Mouse (Mus musculus) WW6 (cell line): ENCODE results near the gene Erc2.

Experiments used
- DNase-seq: peaks from one replicate; pipeline ENCODE4 v3.0.0-alpha.2; 2013; ENCODE audit warnings: low read depth, low spot score

Gene Erc2

GRCm38 (mm10) chr14:28376208-28376805 is 754.1 kb downstream of the Erc2 start:
- DNase-seq = no peak

DNA sequence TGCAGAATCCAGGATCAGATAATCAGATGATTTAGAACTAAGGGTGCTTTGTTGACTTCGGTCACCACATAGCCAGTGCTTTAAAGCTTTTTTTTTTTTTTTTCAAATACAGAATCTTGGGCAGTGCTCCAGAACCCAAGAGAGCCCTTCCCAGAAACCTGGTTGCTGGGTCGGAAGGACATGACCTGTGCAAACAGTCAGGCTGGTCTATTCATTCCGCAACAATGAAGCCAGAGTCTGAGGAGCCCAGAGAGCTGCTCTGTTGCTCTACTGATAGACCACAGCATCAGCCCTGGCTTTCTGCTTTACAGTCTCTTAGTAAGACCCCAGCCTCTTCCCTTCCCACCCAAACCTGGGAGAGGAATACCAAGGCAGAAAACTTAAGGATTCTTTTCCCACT is 755.3 kb downstream of the Erc2 start:
- DNase-seq = no peak

DNA sequence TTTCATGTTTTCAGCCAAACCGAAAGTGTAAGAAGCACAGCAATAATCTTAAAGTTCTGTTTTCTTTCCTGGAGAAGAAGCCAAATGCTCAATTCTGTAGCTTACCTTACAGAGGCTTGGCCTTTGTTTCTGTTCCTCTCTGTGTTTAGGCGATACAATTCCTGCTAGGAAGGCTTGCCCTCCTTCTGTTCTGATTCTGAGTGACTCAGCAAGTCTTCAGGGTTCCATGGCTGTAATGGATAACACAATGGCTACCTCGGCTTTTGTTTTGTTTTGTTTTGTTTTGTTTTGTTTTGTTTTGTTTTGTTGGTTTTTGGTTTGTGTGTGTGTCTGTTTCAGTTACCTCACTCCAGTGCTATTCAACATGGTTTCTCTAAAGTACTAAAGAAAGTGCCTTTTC is 757.9 kb downstream of the Erc2 start:
- no peak for DNase-seq

DNA sequence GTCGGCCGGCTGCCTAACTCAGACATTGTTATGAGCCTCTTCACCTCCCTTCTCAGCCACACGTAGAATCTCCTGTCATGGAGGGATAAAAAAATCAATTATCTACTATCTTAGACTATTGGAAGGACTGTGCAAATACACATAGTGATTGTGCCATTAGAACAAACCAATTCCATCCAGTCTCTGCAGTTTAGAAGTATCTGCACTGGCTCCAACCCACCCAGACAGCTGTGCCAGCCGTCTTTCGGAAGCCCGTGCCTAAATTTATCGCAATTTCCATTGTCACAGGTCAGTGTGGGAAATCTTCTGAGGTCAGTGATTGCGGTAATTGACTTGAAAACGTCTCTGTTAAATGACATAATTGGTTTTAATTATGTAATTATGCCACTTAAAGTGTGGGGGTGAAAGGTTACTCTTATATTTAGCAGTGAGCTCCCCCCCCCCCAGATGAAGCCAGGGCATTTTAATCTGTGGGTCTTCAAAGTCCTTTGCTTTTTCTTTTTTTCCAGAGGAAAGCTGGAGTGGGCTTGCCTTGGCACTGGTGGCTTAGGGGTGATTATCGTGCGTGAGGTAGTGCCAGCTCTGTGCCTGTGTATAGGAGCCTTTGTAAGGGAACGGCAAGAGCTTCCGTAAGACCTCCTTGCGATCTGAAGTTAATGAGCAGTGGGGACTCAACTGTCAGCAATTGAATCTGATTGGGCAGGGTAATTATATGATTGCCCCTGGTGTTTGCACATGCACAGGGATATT is 759.7 kb downstream of the Erc2 start:
- DNase-seq = no peak

DNA sequence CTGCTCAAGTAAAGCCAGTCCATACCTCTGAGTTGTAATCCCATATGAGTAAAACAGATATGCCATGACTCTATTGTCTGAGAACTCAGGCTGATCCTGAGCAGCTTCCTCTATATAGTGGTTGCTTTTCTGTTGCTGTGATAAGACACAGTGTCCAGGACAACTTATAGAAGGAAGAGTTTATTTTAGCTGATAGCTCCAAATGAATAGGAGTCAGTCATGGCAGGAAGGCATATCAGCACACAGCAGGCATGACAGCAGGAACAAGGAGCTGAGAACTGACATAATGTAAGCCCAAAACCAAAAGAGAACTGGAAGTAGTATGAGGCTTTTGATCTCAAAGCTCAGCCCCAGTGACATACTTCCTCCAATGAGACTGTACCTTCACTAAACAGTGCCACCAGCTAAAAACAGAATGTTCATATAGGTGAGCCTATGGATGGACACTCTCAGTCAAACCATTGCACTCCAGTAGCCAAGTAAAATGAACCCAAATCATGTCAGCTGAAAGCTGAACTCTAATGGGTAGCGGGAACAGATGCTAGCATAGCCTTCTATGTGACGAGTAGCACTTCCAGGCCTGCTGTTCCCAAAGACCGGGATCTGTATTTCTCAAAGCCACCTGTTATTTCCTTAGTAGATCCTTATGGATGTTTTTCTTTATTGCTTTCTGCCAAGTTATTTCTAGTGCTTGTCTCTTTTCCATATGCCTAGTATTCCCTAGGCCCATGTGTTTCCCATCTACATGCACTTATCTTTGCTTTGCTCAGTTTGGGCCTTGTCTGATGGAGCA is 764.8 kb downstream of the Erc2 start:
- no peak for DNase-seq

GRCm38 (mm10) chr14:28398915-28399314 is 776.7 kb downstream of the Erc2 start:
- DNase-seq = no peak

DNA sequence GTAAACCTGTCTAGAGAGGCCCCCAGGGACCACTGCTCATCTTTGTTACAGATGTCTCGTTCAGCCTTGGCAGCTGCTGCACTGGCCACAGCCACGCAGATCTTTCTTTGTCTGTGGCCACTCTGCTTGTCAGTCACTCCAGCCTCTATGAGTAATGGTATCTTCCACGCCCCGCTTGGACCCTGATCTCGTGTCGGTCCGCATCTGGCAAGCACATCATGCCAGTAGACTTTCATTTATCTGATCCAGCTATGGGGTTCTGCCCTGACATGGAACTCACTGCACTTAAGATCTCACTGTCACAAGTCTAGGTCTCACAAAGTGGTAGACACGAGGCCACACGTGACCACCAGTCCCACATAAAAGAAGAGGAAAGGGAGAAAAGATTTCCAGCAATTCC is 777.7 kb downstream of the Erc2 start:
- no peak for DNase-seq

DNA sequence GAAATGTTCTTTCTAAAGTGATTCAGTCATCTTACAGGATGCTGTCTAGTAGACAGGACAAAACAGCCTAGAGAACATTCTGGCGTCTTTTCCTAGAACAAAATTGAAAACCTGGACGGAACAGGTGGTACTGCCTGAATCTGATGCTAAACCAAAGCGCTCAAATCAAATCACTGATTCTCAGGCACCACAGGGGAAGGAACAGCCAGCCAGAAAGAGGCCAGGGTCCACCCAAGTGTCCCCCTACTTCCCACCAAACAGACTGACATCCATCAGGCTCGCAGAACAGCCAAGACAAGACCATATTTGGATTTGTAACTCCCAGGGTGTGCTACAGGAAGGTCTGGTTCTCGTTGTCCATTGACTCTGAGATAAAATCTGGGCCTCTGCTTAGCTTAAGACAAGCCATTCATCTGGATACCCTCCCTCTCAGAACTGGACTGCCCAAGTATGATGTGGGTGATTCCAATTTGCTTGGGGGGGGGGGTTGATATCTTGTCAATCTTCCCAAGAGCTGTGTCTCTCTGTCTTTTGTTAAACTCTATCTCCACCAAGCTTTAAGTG is 783.1 kb downstream of the Erc2 start:
- no peak for DNase-seq

DNA sequence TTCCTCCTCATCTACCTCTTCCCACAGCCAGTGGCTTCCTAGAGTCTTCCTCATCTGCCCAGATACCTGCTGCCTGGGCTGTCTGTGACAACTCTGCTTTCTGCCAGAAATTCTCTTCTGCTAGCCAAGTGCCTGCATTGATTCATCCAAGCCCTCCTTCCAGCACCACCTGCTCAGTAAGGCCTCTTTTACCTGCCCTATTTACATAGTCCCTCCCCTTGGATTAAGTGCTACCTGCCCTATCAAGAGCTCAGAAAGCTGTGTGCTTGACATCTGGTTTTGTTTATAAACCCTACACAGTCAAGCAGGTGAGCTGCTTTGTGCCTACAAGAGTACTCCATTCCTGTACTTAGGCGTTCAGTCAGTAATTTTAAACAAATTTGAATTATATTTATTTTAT is 787.2 kb downstream of the Erc2 start:
- DNase-seq = no peak

- DNase-seq = no peak
These were observed 787.6 kb downstream of the Erc2 start for GRCm38 (mm10) chr14:28409796-28410347.

DNA sequence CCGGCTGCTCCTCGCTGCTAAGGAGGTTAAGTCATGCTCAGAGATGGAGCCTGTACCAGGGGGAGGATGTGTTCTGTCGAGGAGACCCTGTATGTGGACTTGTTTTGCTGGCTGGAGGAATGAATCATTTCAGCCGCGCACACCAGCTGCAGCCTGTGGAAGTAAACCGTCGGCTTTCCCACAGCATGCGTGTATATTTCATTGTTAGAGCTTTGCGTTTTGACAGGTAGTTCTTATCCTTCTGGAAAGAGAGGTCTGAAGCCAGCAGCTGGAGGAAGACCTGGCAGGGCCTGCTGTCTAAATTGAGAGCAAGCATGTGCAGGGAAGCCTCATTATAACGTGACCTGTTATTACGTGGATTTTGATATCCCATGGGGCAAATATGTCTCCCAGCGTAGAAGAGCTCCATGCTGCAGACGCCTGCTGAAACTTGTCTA is 788.6 kb downstream of the Erc2 start:
- DNase-seq = no peak

- no peak for DNase-seq
These were observed 790.2 kb downstream of the Erc2 start for GRCm38 (mm10) chr14:28412252-28412995.

- no peak for DNase-seq
These were observed 791.3 kb downstream of the Erc2 start for GRCm38 (mm10) chr14:28413516-28413915.

- DNase-seq = no peak
These were observed 794.8 kb downstream of the Erc2 start for GRCm38 (mm10) chr14:28417019-28417418.

- DNase-seq = no peak
These were observed 796.3 kb downstream of the Erc2 start for GRCm38 (mm10) chr14:28418497-28418896.

- no peak for DNase-seq
These were observed 797.0 kb downstream of the Erc2 start for GRCm38 (mm10) chr14:28419188-28419587.

DNA sequence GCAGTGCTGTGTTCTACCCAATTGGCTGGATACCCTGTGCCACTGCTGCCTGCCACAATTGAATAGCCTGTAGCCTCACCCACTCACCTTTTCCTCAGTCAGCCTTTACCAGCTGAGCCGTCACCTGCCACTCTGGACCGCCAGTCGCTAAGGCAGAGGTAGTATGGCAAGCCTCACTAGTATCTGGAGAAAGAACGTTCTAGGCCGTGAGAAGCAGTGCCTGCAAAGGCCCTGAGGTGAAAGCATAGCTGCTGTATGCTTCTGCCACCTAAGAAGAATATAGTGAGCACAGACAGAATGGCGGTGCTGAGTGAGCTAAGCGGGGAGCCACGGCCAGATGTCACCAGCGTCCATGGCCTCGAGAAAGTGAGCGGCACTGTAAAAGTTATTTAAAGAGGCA is 798.4 kb downstream of the Erc2 start:
- no peak for DNase-seq

GRCm38 (mm10) chr14:28426610-28427009 is 804.4 kb downstream of the Erc2 start:
- DNase-seq = no peak

GRCm38 (mm10) chr14:28431703-28432309 is 809.6 kb downstream of the Erc2 start:
- no peak for DNase-seq

- no peak for DNase-seq
These were observed 812.8 kb downstream of the Erc2 start for GRCm38 (mm10) chr14:28434996-28435395.

- DNase-seq = no peak
These were observed 816.9 kb downstream of the Erc2 start for GRCm38 (mm10) chr14:28439171-28439570.
